Mouse (Mus musculus) kidney, embryonic 16.5 days (tissue): ENCODE measurements around the gene Prdx5. TPM values are rescaled to one million over a fixed set of nuclear protein-coding genes. Genes with fewer than 3 reads are reported as not detected.

ENCODE experiments used
- ATAC-seq: fragments of 200-750 bp; cut with Nextera tagmentation; 2 replicates; pipeline ENCODE4 v1.8.0; 2017; ENCODE audit warnings: moderate TSS enrichment; ENCODE audit not compliant: low FRiP score, low TSS enrichment
- H3K27ac ChIP-seq: fragments of 300-500 bp; sonication (generic); 2 replicates; pipeline ENCODE4 v1.5.1; 2014; ENCODE audit warnings: low read length
- H3K27me3 ChIP-seq: fragments of 300-500 bp; sonication (generic); 2 replicates; pipeline ENCODE4 v1.6.1; 2014; ENCODE audit warnings: low read length, control low read depth, mixed read lengths; ENCODE audit not compliant: insufficient read depth
- H3K36me3 ChIP-seq: fragments of 300-500 bp; sonication (generic); 2 replicates; pipeline ENCODE4 v1.6.1; 2014; ENCODE audit warnings: low read length, control low read depth, mixed read lengths; ENCODE audit not compliant: insufficient read depth
- H3K4me1 ChIP-seq: fragments of 300-500 bp; sonication (generic); 2 replicates; pipeline ENCODE4 v1.6.1; 2014; ENCODE audit warnings: low read length, control low read depth, mixed read lengths; ENCODE audit not compliant: insufficient read depth
- H3K4me2 ChIP-seq: fragments of 300-500 bp; sonication (generic); replicated peaks from 2 replicates; pipeline ENCODE4 v1.6.1; 2014; ENCODE audit warnings: low read depth, low read length
- H3K4me3 ChIP-seq: fragments of 300-500 bp; sonication (generic); 2 replicates; pipeline ENCODE4 v1.5.1; 2014; ENCODE audit warnings: mild to moderate bottlenecking, low read length
- H3K9ac ChIP-seq: fragments of 300-500 bp; sonication (generic); replicated peaks from 2 replicates; pipeline ENCODE4 v1.6.1; 2014; ENCODE audit warnings: low read length
- H3K9me3 ChIP-seq: fragments of 300-500 bp; sonication (generic); 2 replicates; pipeline ENCODE4 v1.6.1; 2016; ENCODE audit warnings: low read length, control low read depth
- WGBS: fragments of 180-500 bp; shearing (Covaris S2); extraction: QIAGEN DNeasy Blood & Tissue Kit; methylation state at CpG from one replicate; pipeline ENCODE4 v1.1.7; 2014; 5-methylcytosine and 5-hydroxymethylcytosine counted together
- polyA plus RNA-seq: library from polyadenylated mRNA; unstranded; fragments of >200 nt; fragmentation: Nextera tagmentation; extraction: Ambion mirVana; gene quantifications from 2 replicates; pipeline ENCODE4 v1.2.1, GENCODE M21; 2015

The Prdx5 gene
- polyA plus RNA-seq, 1 experiment from 2014 or later, result 350 TPM

DNA sequence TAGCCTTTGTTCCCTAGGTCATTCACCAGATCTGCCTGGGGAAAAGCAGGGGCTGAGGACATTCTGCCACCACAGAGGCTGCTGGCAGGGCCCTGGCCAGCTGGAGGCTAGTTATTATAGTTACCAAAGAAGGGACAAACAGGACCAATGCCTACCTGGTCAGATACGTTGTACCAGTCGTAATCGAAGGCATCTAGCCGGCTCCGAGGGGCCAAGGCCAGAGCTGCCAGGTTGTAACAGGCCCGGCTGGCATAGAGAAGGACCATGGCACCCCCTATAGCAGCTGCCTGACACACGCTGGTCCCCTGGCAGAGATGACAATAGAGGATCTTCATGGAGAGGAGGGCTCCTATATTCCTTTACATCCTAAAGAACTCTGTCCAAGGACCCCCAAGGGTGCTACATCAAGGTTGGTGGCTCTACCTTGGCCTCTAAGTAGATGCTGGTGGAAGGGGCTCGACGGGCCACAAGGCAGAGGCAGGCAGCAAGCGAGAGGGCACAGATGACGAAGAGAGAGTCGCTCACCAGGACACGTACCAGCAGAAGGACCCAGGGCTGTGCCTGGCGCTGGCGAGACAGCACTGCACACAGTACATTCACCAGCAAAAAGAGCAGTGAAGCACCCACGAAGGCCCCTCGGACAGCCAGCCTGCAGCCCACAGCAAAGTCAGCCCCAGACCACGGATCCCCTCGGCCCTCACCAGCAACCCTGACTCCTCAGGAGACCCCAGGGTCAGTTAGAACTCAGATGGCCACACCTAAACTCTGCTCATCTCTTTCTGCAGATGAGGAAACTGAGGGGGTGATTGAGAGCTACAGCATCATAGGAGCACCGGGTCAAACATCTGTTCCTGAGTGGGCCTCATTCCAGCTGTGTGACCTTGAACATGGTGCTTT is 29.4 kb upstream of the Prdx5 start:
- H3K4me1 ChIP-seq, result peaks cover 28% of the 10 kb centered on the region
- H3K4me3 ChIP-seq, result no peak overlapping the region
- no peaks in the 10 kb centered on the region for H3K9me3 ChIP-seq
- H3K4me2 ChIP-seq, result no peak overlapping the region
- H3K9ac ChIP-seq, result no peak overlapping the region
- no peak overlapping the region for H3K27ac ChIP-seq
- no peaks in the 10 kb centered on the region for H3K36me3 ChIP-seq
- ATAC-seq, result no peak
- peaks cover 20% of the 10 kb centered on the region for H3K27me3 ChIP-seq
- WGBS, result 93% methylated on average over 20 of the region's 20 CpGs

DNA sequence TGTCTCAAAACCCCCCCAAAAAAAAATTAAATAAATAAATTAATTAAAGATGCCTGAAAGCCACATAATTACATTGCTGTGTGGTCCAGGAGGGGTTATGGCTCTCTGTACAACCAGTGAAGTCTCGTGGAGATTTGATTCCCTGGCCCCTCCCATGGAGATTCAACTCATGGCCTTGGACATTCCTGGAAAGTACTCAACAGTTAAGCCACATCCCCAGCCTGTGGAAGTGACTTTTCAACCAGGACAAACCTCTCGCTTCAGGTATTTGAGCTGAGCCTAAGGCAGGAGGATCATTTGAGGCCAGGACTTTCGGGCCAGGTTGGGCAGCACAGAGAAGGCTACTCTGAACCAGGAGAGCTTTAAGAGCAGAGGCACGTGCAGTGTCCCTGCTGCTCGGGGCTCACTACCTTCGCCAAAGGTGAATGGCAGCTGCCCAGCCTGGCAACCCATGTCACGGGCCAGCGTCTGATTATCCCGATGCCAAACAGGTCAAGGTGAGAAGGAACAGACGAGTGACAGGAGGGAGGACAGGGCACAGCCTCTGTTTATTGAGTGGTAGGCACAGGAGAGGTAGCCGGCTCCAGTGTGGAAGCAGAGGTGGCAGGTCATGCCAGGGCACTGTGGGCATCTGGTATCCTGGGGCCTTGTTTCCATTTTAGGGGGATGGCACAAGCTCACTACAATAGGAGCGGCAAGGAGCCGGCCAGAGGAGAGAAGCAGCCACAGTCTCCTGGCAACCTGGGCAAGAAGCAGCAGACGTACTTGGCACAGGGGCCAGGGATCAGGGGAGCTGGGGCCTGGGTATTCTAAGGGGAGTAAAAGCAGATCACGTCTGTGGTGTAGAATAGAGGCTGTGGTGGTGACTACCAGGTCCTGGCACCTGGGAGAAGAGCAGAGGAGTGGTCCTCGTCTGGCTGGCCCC is 27.9 kb upstream of the Prdx5 start:
- H3K4me3 ChIP-seq, result no peak overlapping the region
- H3K9ac ChIP-seq, result no peak overlapping the region
- peaks cover 36% of the 10 kb centered on the region for H3K27me3 ChIP-seq
- H3K4me1 ChIP-seq, result peaks cover 35% of the 10 kb centered on the region
- no peak for ATAC-seq
- H3K9me3 ChIP-seq, result no peaks in the 10 kb centered on the region
- WGBS, result 69% methylated on average over 16 of the region's 16 CpGs
- H3K27ac ChIP-seq, result no peak overlapping the region
- H3K36me3 ChIP-seq, result no peaks in the 10 kb centered on the region
- no peak overlapping the region for H3K4me2 ChIP-seq

DNA sequence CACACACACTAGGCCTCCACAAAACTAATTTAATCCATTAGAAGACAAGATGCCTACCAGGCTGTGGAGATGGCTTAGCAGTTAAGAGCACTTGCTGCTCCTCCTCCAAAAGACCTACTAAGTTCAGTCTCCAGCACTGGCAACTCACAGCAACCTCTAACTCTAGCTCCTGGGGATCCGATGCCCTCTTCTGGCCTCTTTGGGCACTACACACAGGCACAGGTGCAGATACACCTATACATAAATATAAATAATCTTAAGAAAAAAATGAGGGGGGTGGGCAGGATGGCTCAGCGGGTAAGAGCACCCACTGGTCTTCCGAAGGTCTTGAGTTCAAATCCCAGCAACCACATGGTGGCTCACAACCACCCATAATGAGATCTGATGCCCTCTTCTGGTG is 26.4 kb upstream of the Prdx5 start:
- H3K4me3 ChIP-seq, result no peak overlapping the region
- H3K9ac ChIP-seq, result no peak overlapping the region
- H3K9me3 ChIP-seq, result no peaks in the 10 kb centered on the region
- ATAC-seq, result no peak
- no peak overlapping the region for H3K27ac ChIP-seq
- peaks cover 51% of the 10 kb centered on the region for H3K27me3 ChIP-seq
- peaks cover 38% of the 10 kb centered on the region for H3K4me1 ChIP-seq
- H3K4me2 ChIP-seq, result no peak overlapping the region
- 31% methylated on average over 3 of the region's 3 CpGs for WGBS
- H3K36me3 ChIP-seq, result no peaks in the 10 kb centered on the region

DNA sequence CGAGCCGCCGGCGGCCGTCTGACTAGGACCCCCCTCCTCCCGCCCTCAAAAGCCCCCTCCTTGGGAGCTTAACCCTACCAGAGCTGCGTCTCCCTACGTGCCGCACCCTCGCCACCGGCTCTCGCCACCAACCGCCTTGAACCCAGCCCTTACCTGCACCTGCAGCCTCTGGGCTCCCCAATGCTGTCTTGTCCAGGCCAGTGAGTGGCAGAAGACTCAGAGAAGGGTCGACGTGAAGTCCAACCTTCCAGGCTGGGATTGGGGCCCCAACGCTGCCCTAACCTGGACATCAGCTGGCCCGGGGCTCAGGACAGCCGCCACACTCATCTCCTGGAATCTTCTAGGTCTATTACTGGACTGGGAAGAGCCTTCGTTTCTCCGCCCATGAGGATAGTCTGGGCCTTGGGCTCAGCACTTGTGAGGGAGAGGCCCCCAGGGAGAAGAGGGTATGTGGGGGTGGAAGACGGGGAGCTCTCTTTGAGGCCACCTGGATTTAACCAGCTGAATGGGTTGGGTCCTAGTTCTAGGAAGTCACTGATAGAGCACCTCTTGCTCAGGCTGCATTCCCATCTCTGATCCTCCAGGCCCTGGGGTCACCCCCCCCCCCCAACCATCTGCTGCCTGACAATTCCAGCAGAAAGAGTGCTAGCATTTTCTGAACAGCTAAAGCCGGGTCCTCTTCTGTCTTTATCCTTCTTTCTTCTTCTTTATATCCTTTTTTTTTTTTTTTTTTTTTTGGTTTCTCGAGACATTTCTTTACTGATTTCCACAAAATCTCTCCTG is 24.5 kb upstream of the Prdx5 start, which contains the start of gene Kcnk4:
Kcnk4 (minus strand) TSS at position 321 of the 783 bp plus-strand sequence.
- Histone ChIP-seq H3K27me3 (peaks cover 65% of the 10 kb centered on the region), H3K4me2 (peak within 1 kb of the TSS; percentile 93), H3K4me3 (peak within 1 kb of the TSS; percentile 50), H3K4me1 (peaks cover 24% of the 10 kb centered on the region), H3K27ac (no peak within 1 kb of the TSS), H3K9ac (peak within 1 kb of the TSS; percentile 66), H3K36me3 (no peaks in the 10 kb centered on the region), H3K9me3 (no peaks in the 10 kb centered on the region)
- ATAC-seq, result no peak; the same call in 1 of the 2 replicates
- 15% methylated on average over 18 of the region's 23 CpGs for WGBS

DNA sequence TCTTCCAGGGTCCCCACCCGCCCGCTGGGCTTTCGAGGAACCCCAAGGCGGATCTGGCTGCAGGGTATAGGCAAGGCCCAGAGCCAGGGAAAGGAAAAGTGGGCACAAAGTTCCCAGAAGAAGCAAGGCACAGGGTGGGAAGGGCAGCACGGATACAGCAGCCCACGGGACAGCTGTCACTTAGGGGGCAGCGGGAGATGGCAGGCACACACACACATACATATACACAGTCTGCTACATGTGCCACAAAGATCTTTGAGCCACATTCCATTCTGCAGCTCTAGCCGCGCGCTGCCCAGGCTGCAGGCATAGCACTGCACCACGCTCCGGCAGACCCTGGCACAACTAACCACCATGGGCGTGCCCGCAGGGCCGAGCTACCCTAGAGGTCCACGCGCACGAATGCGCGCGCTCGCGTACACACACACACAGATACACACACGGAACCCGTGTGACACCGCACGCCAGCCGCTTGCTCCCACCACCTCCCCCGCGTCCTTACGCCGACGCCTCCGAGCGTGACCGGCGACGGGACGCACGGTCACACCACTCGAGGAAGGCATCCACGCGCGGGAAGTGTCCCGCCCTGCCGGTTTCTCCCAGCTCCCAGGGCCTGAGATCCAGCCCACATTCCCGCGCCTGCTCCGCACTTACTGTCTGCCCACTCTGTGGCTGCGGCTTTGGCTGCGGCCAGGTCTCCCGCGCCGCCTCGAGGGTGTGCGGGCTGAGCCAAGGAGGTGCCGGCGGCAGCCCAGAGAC is 23.7 kb upstream of the Prdx5 start:
- 2% methylated on average over 58 of the region's 58 CpGs for WGBS

DNA sequence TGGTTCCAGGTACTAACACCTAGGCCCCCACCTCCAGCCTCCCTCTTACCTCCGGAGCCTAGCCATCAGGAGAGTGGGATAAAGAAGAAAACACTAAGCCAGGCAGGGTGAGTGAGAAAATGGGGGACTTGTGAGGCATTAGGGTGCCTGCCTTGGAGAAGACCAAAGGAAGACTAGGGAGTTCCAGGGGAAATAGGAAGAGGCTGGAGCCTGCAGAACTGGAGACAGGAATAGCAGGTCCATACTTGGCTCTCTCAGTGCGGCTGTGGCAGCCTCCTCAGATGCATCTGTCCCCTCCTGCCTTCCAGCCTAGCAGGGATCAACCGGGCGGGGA is 23.2 kb upstream of the Prdx5 start:
- H3K4me2 ChIP-seq, result peak overlapping the region; percentile 93; the same call in 1 of the 2 replicates
- ATAC-seq, result no peak

More for the DNA sequence above, 23.7 kb upstream of the Prdx5 start:
- no peaks in the 10 kb centered on the region for H3K36me3 ChIP-seq
- H3K27ac ChIP-seq, result no peak overlapping the region
- peaks cover 24% of the 10 kb centered on the region for H3K4me1 ChIP-seq
- no peaks in the 10 kb centered on the region for H3K9me3 ChIP-seq
- peak overlapping the region; percentile 66 for H3K9ac ChIP-seq
- peaks cover 72% of the 10 kb centered on the region for H3K27me3 ChIP-seq
- peak; percentile 55 for ATAC-seq
- H3K4me2 ChIP-seq, result peak overlapping the region; percentile 93
- peak overlapping the region; percentile 50 for H3K4me3 ChIP-seq

DNA sequence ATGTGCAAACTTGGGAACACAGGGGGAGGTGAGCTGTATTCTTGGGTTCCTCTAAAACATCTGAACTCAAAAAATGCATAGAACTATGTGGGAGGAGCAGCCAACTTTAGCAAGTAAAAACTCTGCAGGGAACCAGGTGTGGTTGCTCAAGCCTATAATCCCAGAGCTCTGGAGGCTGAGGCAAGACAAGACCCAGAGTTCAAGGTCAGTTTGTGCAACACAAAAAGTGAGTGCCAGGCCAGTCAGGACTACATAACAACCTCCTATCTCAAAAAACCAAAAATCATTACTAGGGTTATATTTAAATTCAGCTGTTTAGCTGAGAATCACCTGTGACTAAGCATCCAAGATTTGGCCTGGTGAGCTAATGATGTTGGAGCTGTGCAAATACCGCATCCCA is 22.1 kb upstream of the Prdx5 start:
- Histone ChIP-seq H3K4me3 (no peak overlapping the region), H3K27ac (no peak overlapping the region), H3K4me1 (peaks cover 15% of the 10 kb centered on the region), H3K27me3 (peaks cover 86% of the 10 kb centered on the region), H3K36me3 (no peaks in the 10 kb centered on the region), H3K9me3 (no peaks in the 10 kb centered on the region), H3K4me2 (no peak overlapping the region), H3K9ac (no peak overlapping the region)
- WGBS, result 35% methylated on average over 1 of the region's 1 CpGs
- ATAC-seq, result no peak

More for the DNA sequence above, 23.2 kb upstream of the Prdx5 start:
- Histone ChIP-seq H3K4me3 (no peak overlapping the region), H3K9ac (no peak overlapping the region), H3K36me3 (no peaks in the 10 kb centered on the region), H3K9me3 (no peaks in the 10 kb centered on the region), H3K27ac (no peak overlapping the region), H3K27me3 (peaks cover 75% of the 10 kb centered on the region), H3K4me1 (peaks cover 22% of the 10 kb centered on the region)
- 22% methylated on average over 4 of the region's 4 CpGs for WGBS

DNA sequence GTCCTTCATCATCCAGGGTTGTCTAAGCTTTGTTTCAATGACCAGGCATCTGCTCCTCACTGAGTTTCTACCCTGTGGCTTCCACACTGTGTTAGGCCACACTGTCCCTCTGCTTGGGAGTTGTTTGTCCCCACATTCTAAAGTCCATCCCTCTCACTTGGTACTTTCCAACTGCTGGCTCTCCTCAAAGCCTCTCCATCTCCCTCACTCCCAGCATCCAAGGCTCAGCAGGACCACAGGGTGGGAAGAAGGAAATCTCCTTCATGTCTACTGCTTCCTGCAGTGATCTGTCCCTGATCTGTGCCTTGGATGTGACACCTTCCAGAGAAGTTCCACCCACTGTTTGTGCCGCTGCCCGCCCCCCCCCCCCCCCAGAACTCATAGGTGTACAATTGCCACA is 21.1 kb upstream of the Prdx5 start:
- no peaks in the 10 kb centered on the region for H3K9me3 ChIP-seq
- WGBS, result 0% methylated on average over 2 of the region's 2 CpGs
- H3K4me3 ChIP-seq, result no peak overlapping the region
- H3K9ac ChIP-seq, result no peak overlapping the region
- H3K27ac ChIP-seq, result no peak overlapping the region
- no peak overlapping the region for H3K4me2 ChIP-seq
- peaks cover 20% of the 10 kb centered on the region for H3K4me1 ChIP-seq
- no peaks in the 10 kb centered on the region for H3K36me3 ChIP-seq
- H3K27me3 ChIP-seq, result peaks cover 92% of the 10 kb centered on the region
- ATAC-seq, result no peak

DNA sequence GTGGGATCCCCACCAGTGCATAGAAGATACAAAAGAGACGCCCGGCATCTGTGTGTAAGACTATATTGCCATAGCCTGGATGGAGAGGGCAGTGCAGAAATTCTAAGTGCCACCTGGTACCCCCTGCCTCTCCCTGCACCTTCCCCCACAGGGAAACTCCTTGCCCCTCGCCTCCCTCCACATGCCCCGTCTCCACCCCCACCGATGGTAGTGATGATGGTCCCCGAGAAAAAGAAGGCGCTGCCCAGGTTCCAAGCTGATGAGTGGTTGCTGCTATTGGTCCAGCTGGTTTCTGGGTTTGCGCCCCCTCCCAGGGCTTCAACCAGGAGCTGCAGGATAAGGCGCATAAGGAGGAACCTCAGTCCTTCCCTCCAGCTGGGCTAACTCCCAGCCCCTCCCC is 18.2 kb upstream of the Prdx5 start:
- H3K4me1 ChIP-seq, result peaks cover 19% of the 10 kb centered on the region
- H3K9ac ChIP-seq, result no peak overlapping the region
- no peaks in the 10 kb centered on the region for H3K9me3 ChIP-seq
- no peak for ATAC-seq
- H3K4me2 ChIP-seq, result no peak overlapping the region
- H3K27me3 ChIP-seq, result peaks cover 88% of the 10 kb centered on the region
- WGBS, result 12% methylated on average over 9 of the region's 9 CpGs
- H3K4me3 ChIP-seq, result no peak overlapping the region
- H3K36me3 ChIP-seq, result no peaks in the 10 kb centered on the region
- H3K27ac ChIP-seq, result no peak overlapping the region
